Mouse (Mus musculus) hindbrain, embryonic 14.5 days (tissue): ENCODE measurements at regions not wholly inside any gene's neighbourhood (a gene's known extent, or its start where the extent isn't known, plus 50 kb on each side); places are given as distances from the start of the nearest gene placed in this dataset.

Experiments
- ATAC-seq: fragments of 200-750 bp; cut with Nextera tagmentation; 2 replicates; pipeline ENCODE4 v1.8.0; 2017; ENCODE audit warnings: moderate number of reproducible peaks, mild to moderate bottlenecking, moderate TSS enrichment, moderate library complexity; ENCODE audit not compliant: low FRiP score
- DNase-seq: peaks from one replicate; pipeline ENCODE4 v3.0.0-alpha.2; 2015; ENCODE audit warnings: low spot score
- H3K27ac ChIP-seq: fragments of 300-500 bp; sonication (generic); 2 replicates; pipeline ENCODE4 v1.5.1; 2014; ENCODE audit warnings: mild to moderate bottlenecking, moderate library complexity
- H3K27me3 ChIP-seq: fragments of 300-500 bp; sonication (generic); 2 replicates; pipeline ENCODE4 v1.6.1; 2014; ENCODE audit warnings: mild to moderate bottlenecking, low read length, mixed read lengths; ENCODE audit not compliant: control insufficient read depth, insufficient read depth
- H3K36me3 ChIP-seq: fragments of 300-500 bp; sonication (generic); replicated peaks from 2 replicates; pipeline ENCODE4 v1.6.1; 2014; ENCODE audit not compliant: control insufficient read depth, insufficient read depth
- H3K4me1 ChIP-seq: fragments of 300-500 bp; sonication (generic); replicated peaks from 2 replicates; pipeline ENCODE4 v1.6.1; 2014; ENCODE audit warnings: antibody characterized with exemption, low read length, mixed read lengths; ENCODE audit not compliant: control insufficient read depth, insufficient read depth
- H3K4me2 ChIP-seq: fragments of 300-500 bp; sonication (generic); replicated peaks from 2 replicates; pipeline ENCODE4 v1.6.1; 2014; ENCODE audit warnings: mild to moderate bottlenecking, moderate library complexity
- H3K4me3 ChIP-seq: fragments of 300-500 bp; sonication (generic); replicated peaks from 2 replicates; pipeline ENCODE4 v1.5.1; 2014; ENCODE audit warnings: mild to moderate bottlenecking, low read length
- H3K9ac ChIP-seq: fragments of 300-500 bp; sonication (generic); 2 replicates; pipeline ENCODE4 v1.6.1; 2014
- H3K9me3 ChIP-seq: fragments of 300-500 bp; sonication (generic); 2 replicates; pipeline ENCODE4 v1.6.1; 2016; ENCODE audit warnings: low read length; ENCODE audit not compliant: control insufficient read depth
- WGBS: fragments of 180-500 bp; shearing (Covaris S2); extraction: QIAGEN DNeasy Blood & Tissue Kit; methylation state at CpG from one replicate; pipeline ENCODE4 v1.1.7; 2014; 5-methylcytosine and 5-hydroxymethylcytosine counted together

DNA sequence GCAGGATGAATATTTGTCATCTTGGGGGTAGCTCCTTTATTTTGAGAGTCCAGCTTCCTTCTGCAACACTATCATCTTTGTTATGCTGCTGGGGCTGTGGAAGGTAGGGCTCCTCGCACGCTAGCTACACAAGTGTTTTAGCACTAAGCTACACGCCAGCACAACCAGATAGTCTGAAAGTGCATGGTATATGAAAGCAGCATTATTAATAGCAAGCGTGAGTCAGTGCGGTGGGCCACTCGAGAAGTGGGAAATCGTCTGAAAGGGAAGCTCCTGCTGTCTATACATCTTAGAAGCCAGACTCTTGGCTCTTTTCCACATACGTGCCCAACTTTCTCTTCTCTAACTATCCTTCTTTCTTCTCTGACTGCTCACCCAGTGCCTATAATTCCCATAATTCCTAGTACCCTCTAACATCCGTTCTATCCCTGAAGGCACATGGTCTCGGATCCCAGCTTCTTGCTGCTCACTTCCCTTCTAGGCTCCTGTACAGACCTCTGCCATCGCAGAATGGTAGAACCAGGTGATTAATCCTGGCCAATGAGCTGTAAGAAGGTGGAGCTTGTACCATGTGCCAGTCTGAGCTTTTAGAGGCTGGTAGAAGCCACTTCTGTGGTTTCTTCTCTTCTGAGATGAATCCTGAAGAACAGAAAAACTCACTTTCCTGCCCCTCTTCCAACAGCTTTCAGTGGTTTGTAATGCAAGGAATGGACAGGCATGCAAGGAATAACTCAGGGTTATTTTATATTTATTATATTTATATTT lies 55.5 kb downstream of the E030025P04Rik start:
- Histone ChIP-seq H3K27ac (no peak overlapping the region), H3K4me3 (no peak overlapping the region), H3K9me3 (no peaks in the 10 kb centered on the region), H3K9ac (no peak overlapping the region), H3K4me2 (no peak overlapping the region), H3K36me3 (no peaks in the 10 kb centered on the region), H3K27me3 (no peaks in the 10 kb centered on the region), H3K4me1 (no peaks in the 10 kb centered on the region)
- no peak for ATAC-seq
- DNase-seq = no peak
- WGBS = 82% methylated on average over 11 of the region's 11 CpGs

DNA sequence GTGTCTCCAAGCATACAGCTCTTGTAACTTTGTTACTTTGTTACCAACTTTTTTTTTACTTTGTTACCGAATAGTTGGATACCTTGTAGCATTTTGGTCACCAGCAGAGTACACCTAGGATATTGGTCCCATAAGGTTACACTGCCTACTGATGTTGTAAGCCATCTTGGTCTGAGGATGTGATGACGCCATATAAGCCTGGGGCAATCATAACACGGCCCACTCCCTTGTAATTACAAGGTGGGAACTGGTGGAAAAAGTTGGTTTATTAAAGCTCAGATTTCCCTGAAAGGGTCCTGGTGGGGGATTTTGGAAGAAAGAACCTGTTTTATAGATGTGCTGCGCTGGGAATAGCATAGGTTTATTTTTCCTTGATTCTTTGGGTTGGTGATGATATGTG lies 62.2 kb downstream of the E030025P04Rik start:
- Histone ChIP-seq H3K9me3 (no peaks in the 10 kb centered on the region), H3K27me3 (no peaks in the 10 kb centered on the region), H3K4me2 (no peak overlapping the region), H3K4me3 (no peak overlapping the region), H3K27ac (no peak overlapping the region), H3K36me3 (no peaks in the 10 kb centered on the region), H3K4me1 (no peaks in the 10 kb centered on the region), H3K9ac (no peak overlapping the region)
- ATAC-seq (no peak), DNase-seq (no peak)
- 94% methylated on average over 4 of the region's 4 CpGs for WGBS

DNA sequence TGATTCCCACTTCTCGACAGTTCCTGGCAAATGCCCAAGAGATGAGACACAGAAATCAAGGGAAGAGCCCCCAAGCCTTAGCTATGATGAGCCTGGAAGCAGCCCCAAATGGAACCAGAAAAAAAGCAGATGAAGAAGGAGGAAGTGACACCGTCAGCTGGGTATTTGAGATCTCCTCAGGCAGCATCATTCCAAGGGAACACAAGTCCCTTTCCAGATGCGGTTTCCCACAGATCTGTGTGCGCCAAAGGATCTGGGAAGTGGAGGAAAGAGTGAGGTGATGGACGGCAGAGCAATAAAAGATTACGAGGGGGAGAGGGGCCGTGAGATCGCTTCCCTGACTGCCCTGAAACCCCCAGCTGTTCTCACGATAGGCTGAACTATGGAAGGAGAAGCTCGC lies 62.7 kb downstream of the E030025P04Rik start:
- WGBS = 64% methylated on average over 10 of the region's 10 CpGs
- H3K27ac ChIP-seq = no peak overlapping the region

DNA sequence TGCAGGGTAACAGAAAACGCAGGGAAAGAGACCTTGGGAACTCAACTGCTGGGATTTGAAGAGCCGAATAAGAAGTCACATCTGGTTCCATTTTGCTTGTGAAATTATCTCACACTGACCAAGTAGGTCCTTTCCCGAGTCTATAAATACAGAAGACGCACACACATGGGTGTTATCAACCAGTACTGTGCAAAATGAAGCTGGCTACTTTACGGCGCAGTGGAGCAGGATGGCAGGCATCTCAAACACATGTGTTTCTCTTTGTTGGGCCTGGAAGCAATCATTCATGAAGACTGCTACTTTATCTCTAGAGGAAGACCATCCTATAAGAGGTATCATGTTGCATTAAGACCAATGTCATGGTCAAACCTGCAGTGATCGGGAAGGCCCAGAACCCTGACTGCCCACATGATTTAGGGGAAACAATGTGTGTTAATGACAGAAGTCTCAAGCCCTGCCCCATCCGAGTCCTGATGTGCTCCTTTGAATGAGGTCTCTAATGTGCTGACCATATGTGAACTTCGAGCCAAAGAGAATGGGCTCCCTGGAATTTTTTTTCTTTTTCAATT lies 63.2 kb downstream of the E030025P04Rik start:
- no peak for DNase-seq
- Histone ChIP-seq H3K4me1 (no peaks in the 10 kb centered on the region), H3K27ac (no peak overlapping the region), H3K4me3 (no peak overlapping the region), H3K36me3 (no peaks in the 10 kb centered on the region), H3K4me2 (no peak overlapping the region), H3K27me3 (no peaks in the 10 kb centered on the region), H3K9ac (no peak overlapping the region), H3K9me3 (no peaks in the 10 kb centered on the region)
- ATAC-seq = no peak
- 89% methylated on average over 9 of the region's 9 CpGs for WGBS

More for the DNA sequence above, 62.7 kb downstream of the E030025P04Rik start:
- no peaks in the 10 kb centered on the region for H3K9me3 ChIP-seq
- H3K4me3 ChIP-seq = no peak overlapping the region
- no peaks in the 10 kb centered on the region for H3K4me1 ChIP-seq
- no peak overlapping the region for H3K4me2 ChIP-seq
- no peaks in the 10 kb centered on the region for H3K36me3 ChIP-seq
- ATAC-seq (no peak), DNase-seq (no peak)
- H3K27me3 ChIP-seq = no peaks in the 10 kb centered on the region
- H3K9ac ChIP-seq = no peak overlapping the region

DNA sequence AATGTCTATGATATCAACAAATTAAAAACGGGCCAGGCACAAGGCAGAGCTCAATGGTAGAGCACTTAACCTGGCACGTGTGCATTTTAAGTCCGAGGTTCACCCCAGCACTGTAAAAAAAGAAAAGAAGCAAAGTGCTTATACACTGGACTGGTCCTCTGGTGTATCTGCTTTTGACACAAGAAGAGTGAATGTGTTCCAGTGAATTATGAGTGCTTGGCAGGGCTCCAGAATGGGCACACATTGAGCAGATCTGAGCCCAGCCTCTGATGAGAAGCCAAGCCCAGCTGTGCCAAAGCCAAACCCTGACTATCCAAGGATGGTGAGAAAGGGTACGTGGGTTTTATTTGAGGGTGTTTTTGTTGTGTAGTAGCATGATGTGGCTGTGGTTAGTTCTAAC lies 64.7 kb downstream of the E030025P04Rik start:
- Histone ChIP-seq H3K9me3 (no peaks in the 10 kb centered on the region), H3K4me3 (no peak overlapping the region), H3K4me2 (no peak overlapping the region), H3K36me3 (no peaks in the 10 kb centered on the region), H3K27ac (no peak overlapping the region), H3K9ac (no peak overlapping the region), H3K4me1 (no peaks in the 10 kb centered on the region), H3K27me3 (no peaks in the 10 kb centered on the region)
- WGBS = 78% methylated on average over 4 of the region's 4 CpGs
- DNase-seq (no peak), ATAC-seq (no peak)

DNA sequence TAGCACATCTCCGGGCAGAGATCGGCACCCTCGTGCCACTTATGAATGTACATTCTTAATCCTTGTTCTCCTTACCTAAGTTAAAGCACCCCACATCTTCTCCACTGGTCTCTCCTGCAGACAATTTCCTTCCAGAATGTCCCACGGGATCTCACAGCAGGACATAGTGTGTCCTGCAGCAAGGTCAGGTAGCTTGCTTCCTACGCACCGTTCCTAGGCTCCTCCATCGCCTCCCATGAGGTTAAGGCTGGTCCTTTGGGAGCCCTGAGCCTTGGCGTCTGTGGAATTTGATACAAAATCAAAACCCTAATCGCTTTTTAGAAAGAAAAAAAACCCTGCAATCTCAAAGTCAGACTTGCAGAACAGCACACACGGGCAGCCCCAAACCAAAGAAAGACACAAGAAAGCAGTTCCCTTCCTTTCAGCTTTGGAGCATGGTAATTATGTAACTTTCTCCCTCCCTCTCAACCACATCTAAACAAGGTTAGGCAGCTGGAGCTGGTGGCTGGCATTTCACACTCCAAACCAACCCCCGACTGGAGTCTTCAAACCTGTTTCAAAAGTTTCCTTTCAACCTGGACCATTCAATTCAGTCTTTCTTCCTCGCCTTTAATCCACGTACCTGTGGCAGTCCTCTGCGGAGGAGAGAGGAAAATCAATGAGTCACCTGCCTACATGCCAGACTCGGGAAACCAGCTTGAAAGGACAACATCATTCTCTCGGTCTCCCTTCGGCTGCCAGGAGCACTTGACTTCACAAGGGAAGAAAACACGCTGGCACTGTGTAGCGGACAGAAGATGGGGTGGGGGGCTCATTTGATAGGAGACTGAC lies 67.4 kb downstream of the E030025P04Rik start:
- Histone ChIP-seq H3K4me1 (no peaks in the 10 kb centered on the region; the same call in 1 of the 2 replicates), H3K9ac (no peak overlapping the region), H3K9me3 (no peaks in the 10 kb centered on the region), H3K27ac (no peak overlapping the region), H3K36me3 (no peaks in the 10 kb centered on the region), H3K4me3 (no peak overlapping the region), H3K27me3 (no peaks in the 10 kb centered on the region), H3K4me2 (no peak overlapping the region)
- no peak for ATAC-seq
- DNase-seq = no peak
- WGBS = 79% methylated on average over 19 of the region's 19 CpGs

DNA sequence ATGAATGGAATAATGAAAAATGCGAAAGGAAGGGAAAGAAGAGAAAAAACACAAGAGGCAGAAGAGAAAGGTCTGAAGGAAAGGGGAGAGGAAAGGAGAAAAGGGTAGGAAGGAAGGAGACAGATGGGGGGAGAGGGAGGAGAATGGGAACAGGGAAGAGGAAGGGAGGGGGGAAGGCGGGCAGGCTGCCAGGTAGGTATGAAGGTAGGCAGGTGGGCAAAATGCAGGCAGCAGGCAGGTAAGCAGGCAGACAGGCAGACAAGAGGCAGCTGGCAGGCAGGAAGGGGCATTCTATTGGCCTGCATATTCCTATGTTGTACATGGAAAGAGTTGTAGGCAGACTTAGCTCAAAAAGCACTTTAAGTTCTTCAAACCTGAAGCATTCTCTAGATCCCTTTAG lies 72.8 kb downstream of the E030025P04Rik start:
- Histone ChIP-seq H3K9ac (no peak overlapping the region), H3K27ac (no peak overlapping the region), H3K4me3 (no peak overlapping the region), H3K4me2 (no peak overlapping the region), H3K36me3 (no peaks in the 10 kb centered on the region), H3K27me3 (no peaks in the 10 kb centered on the region), H3K9me3 (no peaks in the 10 kb centered on the region), H3K4me1 (peaks cover 22% of the 10 kb centered on the region)
- ATAC-seq = no peak
- 34% methylated on average over 2 of the region's 2 CpGs for WGBS
- no peak for DNase-seq

DNA sequence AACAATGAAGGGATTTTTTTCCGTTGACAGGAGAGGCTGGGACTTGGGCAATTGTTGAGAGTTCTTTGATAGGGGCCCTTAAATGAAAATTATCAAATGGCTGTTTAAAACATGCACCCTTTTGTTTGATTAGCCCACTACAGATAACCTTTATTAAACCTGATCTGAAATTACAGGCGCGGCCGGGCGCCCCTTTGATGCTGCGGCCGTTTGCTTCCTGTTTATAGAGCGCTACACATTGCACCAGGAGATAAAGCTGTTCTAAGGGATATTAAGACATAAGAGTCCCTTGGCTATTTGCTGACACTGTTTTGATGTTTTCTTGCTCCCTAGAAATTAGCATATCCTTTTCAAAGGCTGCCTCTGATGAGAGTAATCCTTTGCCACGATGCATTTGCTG lies 73.8 kb downstream of the E030025P04Rik start:
- 34% methylated on average over 9 of the region's 9 CpGs for WGBS

DNA sequence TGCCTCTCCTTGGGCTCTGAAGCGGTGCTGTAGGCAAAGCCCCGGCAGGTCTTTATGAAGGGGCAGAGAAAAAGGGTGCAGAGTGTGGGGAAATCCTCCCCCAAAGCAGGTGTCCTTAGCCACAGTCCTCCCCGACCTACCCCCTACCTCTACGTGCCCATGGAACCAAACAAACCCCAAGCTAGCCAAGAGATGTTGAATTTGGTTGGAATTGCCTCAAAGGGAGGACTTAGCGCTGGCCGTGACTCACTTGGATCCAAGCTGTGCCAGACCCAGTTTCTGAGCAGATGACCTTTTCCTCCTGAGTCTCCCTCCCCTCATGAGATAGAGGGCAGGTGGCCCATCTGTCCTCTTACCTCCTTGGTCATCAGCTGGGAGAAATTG lies 74.9 kb downstream of the E030025P04Rik start:
- ATAC-seq (no peak), DNase-seq (no peak)
- H3K9ac ChIP-seq = no peak overlapping the region
- no peak overlapping the region; the same call in 1 of the 2 replicates for H3K4me2 ChIP-seq
- no peaks in the 10 kb centered on the region for H3K36me3 ChIP-seq
- WGBS = 19% methylated on average over 6 of the region's 6 CpGs
- H3K27ac ChIP-seq = peak overlapping the region; percentile 52; the same call in 1 of the 2 replicates
- no peak overlapping the region for H3K4me3 ChIP-seq
- H3K4me1 ChIP-seq = peaks cover 22% of the 10 kb centered on the region
- no peaks in the 10 kb centered on the region for H3K27me3 ChIP-seq
- H3K9me3 ChIP-seq = no peaks in the 10 kb centered on the region

More for the DNA sequence above, 73.8 kb downstream of the E030025P04Rik start:
- DNase-seq (no peak), ATAC-seq (no peak)
- Histone ChIP-seq H3K36me3 (no peaks in the 10 kb centered on the region), H3K27me3 (no peaks in the 10 kb centered on the region), H3K4me3 (no peak overlapping the region), H3K9ac (0 out of 2 replicates have a peak overlapping the region, but pooled peaks have one; percentile 10), H3K27ac (peak overlapping the region; percentile 52; the same call in 1 of the 2 replicates), H3K4me1 (peaks cover 22% of the 10 kb centered on the region), H3K9me3 (no peaks in the 10 kb centered on the region), H3K4me2 (no peak overlapping the region)
